In the genomic region with DNA sequence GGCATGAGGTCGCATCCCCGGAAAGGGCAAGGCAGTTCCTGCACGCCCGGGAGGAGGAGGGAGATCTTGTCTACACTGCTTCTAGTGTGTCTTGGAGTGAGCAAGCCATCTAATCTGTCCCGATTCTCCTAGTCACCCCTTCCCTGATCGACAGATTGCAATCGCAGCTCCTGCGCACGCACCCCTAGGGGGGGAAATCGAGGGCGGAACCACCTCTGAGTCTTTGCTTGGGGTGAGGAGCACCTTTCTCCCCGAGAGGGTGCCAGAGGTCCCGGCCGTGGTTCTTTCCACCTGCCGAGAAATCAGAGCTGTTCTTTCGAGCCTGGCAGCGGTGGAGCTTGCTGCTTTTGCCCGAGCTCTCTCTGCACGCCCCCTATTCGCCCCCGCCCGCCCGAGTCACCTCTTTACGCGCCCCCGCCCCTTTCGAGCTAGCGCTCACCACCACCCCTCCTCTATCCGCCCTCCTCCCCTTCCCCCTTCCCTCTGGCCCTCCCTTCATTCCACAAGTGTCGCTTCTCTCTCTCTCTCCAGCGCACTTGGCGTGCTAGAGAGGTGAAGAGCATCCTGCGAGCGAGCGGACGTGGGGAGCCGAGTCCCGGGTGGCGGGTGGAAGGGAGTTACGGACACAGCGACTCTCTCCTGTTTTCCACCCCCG, we compare ENCODE assay signal across 8 mouse cellular contexts. TPM values are rescaled to one million over a fixed set of nuclear protein-coding genes. Genes with fewer than 3 reads are reported as not detected.
A peak's percentile ranks its signal among the peaks of the same experiment; 100 is the strongest.
DNase-seq lines count a peak whose midpoint lies in the region; ATAC-seq and TF ChIP-seq lines count a peak whose summit lies in the region.

Gene Shisa9 (plus strand): TSS at position 498 of the 655 bp plus-strand sequence.

- TF ChIP-seq CTCF in cerebellum, adult 2 months (IDR thresholded peaks at IDR 0.05; ENCODE audit: borderline replicate concordance, insufficient read depth, low read depth, low read length) = no peak
- TF ChIP-seq CTCF in E14TG2a.4 (conservative IDR thresholded peaks at IDR 0.05; ENCODE audit: low read length) = no peak
- TF ChIP-seq CTCF in midbrain, postnatal 0 days (IDR thresholded peaks at IDR 0.05) = peak; percentile 37

- H3K4me2 ChIP-seq in embryonic facial prominence, embryonic 14.5 days (ENCODE audit: low read depth, low read length) = peak within 1 kb of the TSS; percentile 90
- peak within 1 kb of the TSS; percentile 99 for H3K4me2 ChIP-seq in hindbrain, embryonic 13.5 days
- peak within 1 kb of the TSS; percentile 93 for H3K4me2 ChIP-seq in midbrain, postnatal 0 days (ENCODE audit: low read depth, low read length, poor library complexity, severe bottlenecking)

- intact Hi-C loops in left cerebral cortex, postnatal 4 days (cut with DNase I) = loop anchor here (5.0 to 10.0 kb wide), 2 partner anchors 221 to 1029 kb away; no protein-coding TSS in a partner anchor

- H3K27me3 ChIP-seq in cerebellum, adult 2 months (ENCODE audit: control insufficient read depth, insufficient read depth, low read length) = peaks cover 4% of the 10 kb centered on the region; the same call in 1 of the 2 replicates
- H3K27me3 ChIP-seq in E14TG2a.4 (ENCODE audit: insufficient read depth, low read length) = peaks cover 95% of the 10 kb centered on the region
- peaks cover 79% of the 10 kb centered on the region for H3K27me3 ChIP-seq in embryonic facial prominence, embryonic 14.5 days (replicated peaks; ENCODE audit: control insufficient read depth, insufficient read depth, low read length)
- peaks cover 76% of the 10 kb centered on the region for H3K27me3 ChIP-seq in hindbrain, embryonic 13.5 days
- 0 out of 2 replicates have a peak, but pooled peaks cover 3% of the 10 kb centered on the region for H3K27me3 ChIP-seq in midbrain, postnatal 0 days (ENCODE audit: insufficient read depth, low read length)

- WGBS in cerebellum, adult 2 months = 1% methylated on average over 37 of the region's 42 CpGs
- WGBS in embryonic facial prominence, embryonic 14.5 days = under 1% methylated on average over 33 of the region's 42 CpGs
- under 1% methylated on average over 42 of the region's 42 CpGs for WGBS in hindbrain, embryonic 13.5 days
- 0% methylated on average over 36 of the region's 42 CpGs for WGBS in midbrain, postnatal 0 days

- ATAC-seq in embryonic facial prominence, embryonic 14.5 days (ENCODE audit: low read depth) = peak; percentile 74
- peak; percentile 76 for ATAC-seq in hindbrain, embryonic 13.5 days (ENCODE audit: low FRiP score)
- peak; percentile 86 for ATAC-seq in midbrain, postnatal 0 days (ENCODE audit: low FRiP score)
- no peak for ATAC-seq in erythroblast, adult 5-6 weeks (replicated peaks; ENCODE audit: low FRiP score, poor library complexity, severe bottlenecking)

- peaks cover 3% of the 10 kb centered on the region; the same call in 1 of the 2 replicates for H3K4me1 ChIP-seq in cerebellum, adult 2 months (ENCODE audit: control insufficient read depth, insufficient read depth, low read length)
- H3K4me1 ChIP-seq in E14TG2a.4 (replicated peaks; ENCODE audit: low read depth, low read length) = peaks cover 28% of the 10 kb centered on the region
- no peaks in the 10 kb centered on the region; the same call in 1 of the 2 replicates for H3K4me1 ChIP-seq in embryonic facial prominence, embryonic 14.5 days (ENCODE audit: control insufficient read depth, insufficient read depth, low read length)
- H3K4me1 ChIP-seq in hindbrain, embryonic 13.5 days (replicated peaks) = peaks cover 30% of the 10 kb centered on the region
- peaks cover 5% of the 10 kb centered on the region; the same call in 1 of the 2 replicates for H3K4me1 ChIP-seq in midbrain, postnatal 0 days (ENCODE audit: insufficient read depth, low read length)

- H3K9me3 ChIP-seq in E14TG2a.4 (ENCODE audit: low read length) = no peaks in the 10 kb centered on the region
- no peaks in the 10 kb centered on the region for H3K9me3 ChIP-seq in embryonic facial prominence, embryonic 14.5 days (ENCODE audit: control insufficient read depth, low read length)
- H3K9me3 ChIP-seq in hindbrain, embryonic 13.5 days = no peaks in the 10 kb centered on the region
- H3K9me3 ChIP-seq in midbrain, postnatal 0 days (ENCODE audit: low read length) = no peaks in the 10 kb centered on the region

- H3K9ac ChIP-seq in embryonic facial prominence, embryonic 14.5 days (ENCODE audit: low read depth, low read length) = peak within 1 kb of the TSS; percentile 58
- peak within 1 kb of the TSS; percentile 82 for H3K9ac ChIP-seq in hindbrain, embryonic 13.5 days
- peak within 1 kb of the TSS; percentile 77 for H3K9ac ChIP-seq in midbrain, postnatal 0 days (replicated peaks; ENCODE audit: low read length, poor library complexity, severe bottlenecking)

- DNase-seq in cerebellum, adult 2 months = peak; percentile 9 to 23
- DNase-seq in cerebellum, adult 11-12 months = no peak
- DNase-seq in embryonic facial prominence, embryonic 14.5 days (ENCODE audit: low spot score) = peak; percentile 48
- DNase-seq in left cerebral cortex, postnatal 4 days = peak; percentile 72
- peak; percentile 79 for DNase-seq in midbrain, postnatal 0 days (ENCODE audit: low spot score)

- TF ChIP-seq POLR2A in cerebellum, adult 2 months (IDR thresholded peaks at IDR 0.05; ENCODE audit: borderline replicate concordance, insufficient read depth, low read length) = no peak

- no peak within 1 kb of the TSS for H3K27ac ChIP-seq in cerebellum, adult 2 months (ENCODE audit: insufficient read depth, low read length)
- H3K27ac ChIP-seq in embryonic facial prominence, embryonic 14.5 days (replicated peaks; ENCODE audit: low read depth, low read length) = no peak within 1 kb of the TSS
- peak within 1 kb of the TSS; percentile 69; the same call in 1 of the 2 replicates for H3K27ac ChIP-seq in hindbrain, embryonic 13.5 days
- H3K27ac ChIP-seq in midbrain, postnatal 0 days (ENCODE audit: low read depth, low read length) = peak within 1 kb of the TSS; percentile 75

- H3K4me3 ChIP-seq in cerebellum, adult 2 months (replicated peaks; ENCODE audit: insufficient read depth, low read depth, low read length) = peak within 1 kb of the TSS; percentile 54
- H3K4me3 ChIP-seq in E14TG2a.4 (replicated peaks; ENCODE audit: low read length) = peak within 1 kb of the TSS; percentile 79
- H3K4me3 ChIP-seq in embryonic facial prominence, embryonic 14.5 days (ENCODE audit: low read depth, low read length) = peak within 1 kb of the TSS; percentile 58
- peak within 1 kb of the TSS; percentile 69 for H3K4me3 ChIP-seq in hindbrain, embryonic 13.5 days
- peak within 1 kb of the TSS; percentile 81 for H3K4me3 ChIP-seq in midbrain, postnatal 0 days (ENCODE audit: low read depth, low read length)

- H3K36me3 ChIP-seq in E14TG2a.4 (ENCODE audit: insufficient read depth, low read length) = no peaks in the 10 kb centered on the region
- H3K36me3 ChIP-seq in embryonic facial prominence, embryonic 14.5 days (ENCODE audit: control insufficient read depth, insufficient read depth, low read length) = no peaks in the 10 kb centered on the region
- H3K36me3 ChIP-seq in hindbrain, embryonic 13.5 days = no peaks in the 10 kb centered on the region
- no peaks in the 10 kb centered on the region; the same call in 1 of the 2 replicates for H3K36me3 ChIP-seq in midbrain, postnatal 0 days (ENCODE audit: insufficient read depth, low read length)

RNA-seq across cellular contexts. Expression of gene Shisa9, which starts in this region (rescaled TPM):
- 22.1 and 22.4 TPM in 2 replicates for polyA plus RNA-seq in cerebellum, adult 2 months (2012; rRNA removed)
- 3.0 and 3.4 TPM in 2 replicates for polyA plus RNA-seq in embryonic facial prominence, embryonic 14.5 days (2014; fragmentation: Nextera tagmentation; extraction: Ambion mirVana)
- polyA plus RNA-seq in hindbrain, embryonic 13.5 days (2015; fragmentation: Nextera tagmentation; extraction: Ambion mirVana) = 4.2 and 5.1 TPM in 2 replicates
- total RNA-seq in left cerebral cortex, postnatal 4 days (2021) = 10 to 100 TPM; 56.0 to 57.3 TPM
- 72.7 and 87.7 TPM in 2 replicates for total RNA-seq in midbrain, postnatal 0 days (2014; rRNA removed)
- 23.6 and 25.7 TPM in 2 replicates for polyA plus RNA-seq in midbrain, postnatal 0 days (2015; fragmentation: Nextera tagmentation; extraction: Ambion mirVana)
- not detected in 2 replicates for total RNA-seq in erythroblast, adult 5-6 weeks (2015; ENCODE audit: low replicate concordance)
- not detected in 2 replicates for total RNA-seq in erythroblast, adult 5-6 weeks (2017; ENCODE audit: low replicate concordance)

Comparison
In these comparisons a context has a peak if more than half of its experiments do, and no peak if none do; other contexts are left out.
1. RNA of gene Shisa9 (total RNA-seq): 72.7 to 87.7 TPM in midbrain, postnatal 0 days and 56.0 to 57.3 TPM in left cerebral cortex, postnatal 4 days; not detected in erythroblast, adult 5-6 weeks; every median in the first group is over 10 times any median in the second.
2. H3K27ac ChIP-seq: peak in hindbrain, embryonic 13.5 days (single experiment) and midbrain, postnatal 0 days (single experiment); none in cerebellum, adult 2 months (single experiment) and embryonic facial prominence, embryonic 14.5 days (single experiment).
3. Peak in every context shown above with its lines, with median percentiles within 50 percentile points of each other: H3K4me3 ChIP-seq, H3K4me2 ChIP-seq and H3K9ac ChIP-seq.